Mouse (Mus musculus): ENCODE measurements around the gene Col28a1. TPM values are rescaled to one million over a fixed set of nuclear protein-coding genes. Genes with fewer than 3 reads are reported as not detected.

The Col28a1 gene
- total and polyA plus RNA-seq, 3 experiments: 0.27 to 0.70 (median 0.32) TPM

DNA sequence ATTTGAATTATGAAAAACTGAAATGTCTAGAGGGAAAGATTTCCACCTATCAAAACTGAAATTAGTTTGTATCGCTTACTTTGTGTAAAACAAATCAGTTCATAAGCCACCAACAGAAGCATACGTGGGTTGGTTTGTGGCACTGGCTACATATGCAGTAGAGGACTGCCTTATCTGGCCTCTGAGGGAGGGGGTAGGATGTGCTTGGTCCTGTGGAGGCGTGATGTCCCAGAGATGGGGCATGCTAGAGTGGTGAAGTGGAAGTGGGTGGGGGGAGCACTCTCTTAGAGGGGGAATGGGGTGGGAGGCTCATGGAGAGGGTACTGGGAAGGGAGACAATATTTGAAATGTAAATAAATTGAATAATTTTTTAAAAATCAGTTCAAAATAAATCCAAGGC lies 2.5 kb downstream of the Col28a1 start:
- Histone ChIP-seq H3K4me3 (no peak overlapping the region), H3K27me3 (ENCODE audit: control insufficient read depth, insufficient read depth, low read length) (no peaks in the 10 kb centered on the region), H3K9ac (ENCODE audit: low read depth, low read length) (no peak overlapping the region), H3K79me2 (replicated peaks; ENCODE audit: control insufficient read depth, insufficient read depth, low read length) (no peaks in the 10 kb centered on the region), H3K36me3 (ENCODE audit: control insufficient read depth, insufficient read depth, low read length) (no peaks in the 10 kb centered on the region), H3K4me1 (ENCODE audit: control insufficient read depth, insufficient read depth, low read length) (no peaks in the 10 kb centered on the region), H3K27ac (no peak overlapping the region)
- TF ChIP-seq POLR2A (IDR thresholded peaks at IDR 0.05; ENCODE audit: insufficient read depth, low read depth, low read length): no peak
- no peak for TF ChIP-seq EP300 (IDR thresholded peaks at IDR 0.05; ENCODE audit: insufficient read depth, low read depth, low read length)
- TF ChIP-seq CTCF (IDR thresholded peaks at IDR 0.05): no peak
- intact Hi-C loops (cut with DNase I): loop anchor here (1.0 to 10.0 kb wide), 5 partner anchors 103 to 457 kb away; partner anchors contain the start of gene C1galt1
- WGBS: 67% methylated on average over 3 of the region's 3 CpGs
- no peak for DNase-seq

DNA sequence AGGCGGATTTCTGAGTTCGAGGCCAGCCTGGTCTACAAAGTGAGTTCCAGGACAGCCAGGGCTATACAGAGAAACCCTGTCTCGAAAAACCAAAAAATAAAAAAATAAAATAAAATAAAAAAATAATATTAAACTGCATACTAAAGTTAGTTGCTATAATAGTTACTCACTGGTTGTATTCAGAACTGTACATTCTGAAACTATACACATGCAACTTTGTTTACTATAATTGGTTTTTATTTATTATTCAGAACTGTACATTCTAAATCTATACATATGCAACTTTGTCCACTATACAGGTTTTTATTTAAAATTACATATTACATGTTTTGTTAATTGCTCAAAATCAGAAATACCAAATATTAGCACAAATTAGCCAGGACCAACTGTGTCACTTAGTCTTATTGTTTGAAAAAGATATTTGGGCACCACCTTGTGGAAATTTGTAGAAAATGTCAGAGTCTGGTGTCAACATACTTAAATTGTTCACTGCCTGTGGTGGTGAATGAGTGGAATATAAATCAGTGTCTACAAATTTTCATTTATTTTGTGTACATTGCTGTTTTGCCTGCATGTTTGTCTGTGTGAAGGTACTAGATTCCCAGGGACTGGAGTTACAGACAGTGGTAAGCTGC lies 3.7 kb downstream of the Col28a1 start:
- TF ChIP-seq EP300 (IDR thresholded peaks at IDR 0.05; ENCODE audit: insufficient read depth, low read depth, low read length): no peak
- TF ChIP-seq POLR2A (IDR thresholded peaks at IDR 0.05; ENCODE audit: insufficient read depth, low read depth, low read length): no peak
- TF ChIP-seq CTCF (IDR thresholded peaks at IDR 0.05): peak; percentile 81
- no peak for DNase-seq
- intact Hi-C loops (cut with DNase I): loop anchor here (1.0 to 10.0 kb wide), 5 partner anchors 101 to 455 kb away; partner anchors contain the start of gene C1galt1
- no peak overlapping the region for H3K4me3 ChIP-seq
- no peaks in the 10 kb centered on the region for H3K79me2 ChIP-seq (replicated peaks; ENCODE audit: control insufficient read depth, insufficient read depth, low read length)
- H3K9ac ChIP-seq (ENCODE audit: low read depth, low read length): no peak overlapping the region
- H3K27me3 ChIP-seq (ENCODE audit: control insufficient read depth, insufficient read depth, low read length): no peaks in the 10 kb centered on the region
- H3K36me3 ChIP-seq (ENCODE audit: control insufficient read depth, insufficient read depth, low read length): no peaks in the 10 kb centered on the region
- no peaks in the 10 kb centered on the region for H3K4me1 ChIP-seq (ENCODE audit: control insufficient read depth, insufficient read depth, low read length)
- H3K27ac ChIP-seq: no peak overlapping the region
- WGBS: 92% methylated on average over 3 of the region's 3 CpGs

DNA sequence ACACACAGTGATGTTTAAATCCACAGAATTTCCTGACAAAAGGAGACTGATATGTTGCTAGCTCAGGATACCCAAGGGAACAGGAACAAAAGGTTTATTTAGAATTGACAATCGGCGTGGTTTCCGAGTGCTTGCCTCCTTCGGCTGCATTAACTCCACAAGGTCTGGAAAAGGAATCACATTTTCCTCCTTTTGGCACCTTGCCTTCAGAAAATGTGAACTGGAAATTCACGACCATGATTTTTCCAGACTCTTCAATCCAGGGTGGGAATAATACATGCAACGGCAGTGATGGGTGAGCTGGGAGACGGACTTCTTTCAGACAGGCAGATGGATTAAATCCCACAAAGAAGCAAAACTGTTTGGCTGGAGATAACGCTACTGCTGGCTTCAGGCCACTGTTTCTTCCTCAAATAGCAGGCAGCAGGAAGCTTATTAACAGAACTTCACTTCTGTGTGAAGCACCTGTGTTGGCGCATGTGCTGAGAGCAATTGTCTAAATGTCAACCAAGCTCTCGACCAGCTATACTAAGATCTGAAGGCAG lies 13.9 kb downstream of the Col28a1 start:
- intact Hi-C loops (cut with DNase I): loop anchor here (1.0 kb wide), 1 partner anchor 84 kb away; no protein-coding TSS in a partner anchor
- no peak overlapping the region for H3K9ac ChIP-seq (ENCODE audit: low read depth, low read length)
- 26% methylated on average over 10 of the region's 10 CpGs for WGBS
- DNase-seq: peak; percentile 27 to 43
- no peaks in the 10 kb centered on the region for H3K79me2 ChIP-seq (replicated peaks; ENCODE audit: control insufficient read depth, insufficient read depth, low read length)
- H3K4me3 ChIP-seq: no peak overlapping the region
- H3K27me3 ChIP-seq (ENCODE audit: control insufficient read depth, insufficient read depth, low read length): no peaks in the 10 kb centered on the region
- TF ChIP-seq EP300 (IDR thresholded peaks at IDR 0.05; ENCODE audit: insufficient read depth, low read depth, low read length) (peak; percentile 54; the same call in 1 of the 2 replicates), CTCF (IDR thresholded peaks at IDR 0.05) (no peak), POLR2A (IDR thresholded peaks at IDR 0.05; ENCODE audit: insufficient read depth, low read depth, low read length) (peak; percentile 24; the same call in 1 of the 2 replicates)
- peaks cover 3% of the 10 kb centered on the region for H3K4me1 ChIP-seq (ENCODE audit: control insufficient read depth, insufficient read depth, low read length)
- H3K36me3 ChIP-seq (ENCODE audit: control insufficient read depth, insufficient read depth, low read length): no peaks in the 10 kb centered on the region
- no peak overlapping the region; the same call in 1 of the 2 replicates for H3K27ac ChIP-seq

DNA sequence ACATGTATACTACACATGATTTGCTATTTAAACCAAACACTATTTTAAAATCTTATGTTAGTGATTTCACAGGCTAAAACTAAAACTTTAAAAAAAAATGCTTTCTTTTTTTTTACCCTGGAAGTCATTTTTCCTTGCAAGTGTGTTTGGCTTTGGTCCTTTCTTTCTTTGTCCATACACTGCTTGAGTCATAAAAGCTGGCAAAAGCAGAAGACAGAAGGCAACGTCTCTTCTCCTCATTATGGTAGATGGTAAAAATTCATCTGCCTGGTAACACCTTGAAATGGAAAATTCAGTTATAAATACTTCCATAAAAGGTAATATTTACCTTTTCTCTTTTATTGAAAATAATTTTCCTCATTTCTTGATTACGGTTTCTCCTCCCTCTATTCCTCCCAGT lies 16.3 kb downstream of the Col28a1 start:
- DNase-seq: no peak
- Histone ChIP-seq H3K27me3 (ENCODE audit: control insufficient read depth, insufficient read depth, low read length) (no peaks in the 10 kb centered on the region), H3K79me2 (replicated peaks; ENCODE audit: control insufficient read depth, insufficient read depth, low read length) (no peaks in the 10 kb centered on the region), H3K27ac (no peak overlapping the region), H3K9ac (ENCODE audit: low read depth, low read length) (no peak overlapping the region), H3K4me3 (no peak overlapping the region), H3K36me3 (ENCODE audit: control insufficient read depth, insufficient read depth, low read length) (no peaks in the 10 kb centered on the region), H3K4me1 (ENCODE audit: control insufficient read depth, insufficient read depth, low read length) (peaks cover 3% of the 10 kb centered on the region)
- TF ChIP-seq CTCF (IDR thresholded peaks at IDR 0.05): no peak
- 70% methylated on average over 2 of the region's 2 CpGs for WGBS
- intact Hi-C loops (cut with DNase I): no loop called here

DNA sequence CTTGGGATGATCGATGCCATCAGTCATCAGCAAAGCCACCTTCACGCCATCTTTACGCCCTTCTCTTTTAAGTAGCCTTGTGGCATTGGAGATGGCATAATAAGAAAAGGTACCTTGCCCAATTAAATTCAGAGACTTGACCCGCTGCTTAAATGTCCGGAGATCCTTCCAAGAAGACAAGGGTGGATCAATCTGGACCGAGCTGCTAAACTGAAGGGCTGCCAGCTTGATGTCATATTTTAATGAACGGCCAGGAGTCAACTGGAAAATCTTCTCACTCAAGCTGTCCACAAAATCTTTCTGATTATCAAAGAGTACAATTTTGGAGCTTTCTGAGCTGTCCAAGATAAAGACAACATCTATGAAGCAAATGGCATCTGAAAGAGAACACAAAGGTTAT lies 17.1 kb downstream of the Col28a1 start:
- no peak overlapping the region for H3K4me3 ChIP-seq
- intact Hi-C loops (cut with DNase I): no loop called here
- TF ChIP-seq CTCF (IDR thresholded peaks at IDR 0.05) (no peak), EP300 (IDR thresholded peaks at IDR 0.05; ENCODE audit: insufficient read depth, low read depth, low read length) (no peak), POLR2A (IDR thresholded peaks at IDR 0.05; ENCODE audit: insufficient read depth, low read depth, low read length) (no peak)
- H3K27me3 ChIP-seq (ENCODE audit: control insufficient read depth, insufficient read depth, low read length): no peaks in the 10 kb centered on the region
- no peaks in the 10 kb centered on the region for H3K79me2 ChIP-seq (replicated peaks; ENCODE audit: control insufficient read depth, insufficient read depth, low read length)
- H3K36me3 ChIP-seq (ENCODE audit: control insufficient read depth, insufficient read depth, low read length): no peaks in the 10 kb centered on the region
- no peak overlapping the region for H3K27ac ChIP-seq
- 90% methylated on average over 7 of the region's 7 CpGs for WGBS
- no peak for DNase-seq
- H3K4me1 ChIP-seq (ENCODE audit: control insufficient read depth, insufficient read depth, low read length): peaks cover 3% of the 10 kb centered on the region
- no peak overlapping the region for H3K9ac ChIP-seq (ENCODE audit: low read depth, low read length)

DNA sequence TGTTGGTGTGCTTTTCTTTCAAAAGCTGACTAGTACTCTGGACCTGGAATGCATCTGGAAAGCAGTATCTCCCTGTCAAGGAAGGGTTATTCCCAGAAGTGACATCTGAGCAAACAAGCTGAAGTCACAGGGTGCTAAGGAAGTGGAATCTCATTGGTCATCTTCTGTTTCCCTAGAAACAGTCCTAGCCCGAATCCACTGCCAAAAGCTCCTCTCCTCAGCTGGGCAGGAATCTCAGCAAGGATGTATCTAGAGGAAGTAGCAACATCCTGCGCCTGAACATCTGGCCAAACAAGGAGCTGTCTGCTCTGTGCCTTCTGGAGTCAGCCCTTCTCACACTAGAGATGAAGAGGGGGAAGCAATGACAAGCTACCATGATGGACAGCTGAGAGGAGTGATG lies 18.4 kb downstream of the Col28a1 start:
- peak; percentile 15 to 17 for DNase-seq
- Histone ChIP-seq H3K9ac (ENCODE audit: low read depth, low read length) (no peak overlapping the region), H3K36me3 (ENCODE audit: control insufficient read depth, insufficient read depth, low read length) (no peaks in the 10 kb centered on the region), H3K27me3 (ENCODE audit: control insufficient read depth, insufficient read depth, low read length) (no peaks in the 10 kb centered on the region), H3K79me2 (replicated peaks; ENCODE audit: control insufficient read depth, insufficient read depth, low read length) (no peaks in the 10 kb centered on the region), H3K4me3 (no peak overlapping the region), H3K4me1 (ENCODE audit: control insufficient read depth, insufficient read depth, low read length) (peaks cover 3% of the 10 kb centered on the region), H3K27ac (no peak overlapping the region)
- intact Hi-C loops (cut with DNase I): no loop called here
- TF ChIP-seq CTCF (IDR thresholded peaks at IDR 0.05) (no peak), EP300 (IDR thresholded peaks at IDR 0.05; ENCODE audit: insufficient read depth, low read depth, low read length) (0 out of 2 replicates have a peak, but pooled peaks have one; percentile 57), POLR2A (IDR thresholded peaks at IDR 0.05; ENCODE audit: insufficient read depth, low read depth, low read length) (no peak)
- 20% methylated on average over 2 of the region's 2 CpGs for WGBS

Data from heart, adult 2 months (tissue).